Mouse (Mus musculus): ENCODE results near the gene Ccdc114. TPM values are rescaled to one million over a fixed set of nuclear protein-coding genes. Genes with fewer than 3 reads are reported as not detected.

Ccdc114 gene
- polyA plus RNA-seq, 1 experiment from 2014 or later = 6.3 TPM

GRCm38 (mm10) chr7:45902481-45903002 is 21.3 kb upstream of the Ccdc114 start:
- peaks cover 11% of the 10 kb centered on the region for H3K4me1 ChIP-seq
- no peaks in the 10 kb centered on the region for H3K27me3 ChIP-seq (ENCODE audit: low read depth, poor library complexity, severe bottlenecking)
- no peaks in the 10 kb centered on the region for H3K9me3 ChIP-seq (replicated peaks)
- H3K4me3 ChIP-seq = no peak overlapping the region
- WGBS = 78% methylated on average over 12 of the region's 12 CpGs
- DNase-seq (ENCODE audit: low spot score) = peak; percentile 53
- no peak overlapping the region for H3K27ac ChIP-seq
- H3K36me3 ChIP-seq = no peaks in the 10 kb centered on the region

GRCm38 (mm10) chr7:45906622-45907021 is 17.2 kb upstream of the Ccdc114 start:
- no peaks in the 10 kb centered on the region for H3K27me3 ChIP-seq (ENCODE audit: low read depth, poor library complexity, severe bottlenecking)
- WGBS = 87% methylated on average over 9 of the region's 9 CpGs
- H3K36me3 ChIP-seq = peaks cover 31% of the 10 kb centered on the region
- H3K4me3 ChIP-seq = no peak overlapping the region
- DNase-seq (ENCODE audit: low spot score) = no peak
- H3K27ac ChIP-seq = no peak overlapping the region
- H3K9me3 ChIP-seq (replicated peaks) = no peaks in the 10 kb centered on the region
- H3K4me1 ChIP-seq = peaks cover 4% of the 10 kb centered on the region; the same call in 1 of the 2 replicates

DNA sequence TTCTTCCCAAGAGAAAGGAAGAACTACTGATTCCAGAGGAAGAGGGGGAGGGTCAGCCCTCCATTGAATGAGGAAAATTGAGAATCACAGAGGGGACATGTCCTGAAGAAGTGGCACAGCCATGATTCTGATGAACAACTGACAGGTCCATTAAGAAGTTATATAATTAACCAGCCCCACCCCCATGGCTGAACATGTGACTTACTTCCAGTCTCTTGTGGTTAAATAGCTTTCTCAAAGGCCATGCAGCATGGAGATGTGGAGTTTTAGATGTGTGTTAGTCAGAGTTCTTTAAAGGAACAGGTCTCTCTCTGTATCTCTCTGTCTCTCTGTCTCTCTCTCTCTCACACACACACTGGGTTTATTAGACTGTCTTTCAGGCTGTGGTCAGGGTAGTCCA is 15.5 kb upstream of the Ccdc114 start:
- no peak overlapping the region for H3K4me3 ChIP-seq
- H3K27me3 ChIP-seq (ENCODE audit: low read depth, poor library complexity, severe bottlenecking) = no peaks in the 10 kb centered on the region
- peaks cover 35% of the 10 kb centered on the region for H3K36me3 ChIP-seq
- no peak overlapping the region for H3K27ac ChIP-seq
- H3K9me3 ChIP-seq (replicated peaks) = no peaks in the 10 kb centered on the region
- no peak for DNase-seq (ENCODE audit: low spot score)
- H3K4me1 ChIP-seq = no peaks in the 10 kb centered on the region

- DNase-seq (ENCODE audit: low spot score) = no peak
- Histone ChIP-seq H3K4me1 (0 out of 2 replicates have a peak, but pooled peaks cover 3% of the 10 kb centered on the region), H3K36me3 (peaks cover 39% of the 10 kb centered on the region), H3K27ac (0 out of 2 replicates have a peak overlapping the region, but pooled peaks have one; percentile 23), H3K4me3 (no peak overlapping the region), H3K9me3 (replicated peaks) (no peaks in the 10 kb centered on the region), H3K27me3 (ENCODE audit: low read depth, poor library complexity, severe bottlenecking) (no peaks in the 10 kb centered on the region)
- 93% methylated on average over 16 of the region's 16 CpGs for WGBS
Observed at GRCm38 (mm10) chr7:45909145-45909544, 14.7 kb upstream of the Ccdc114 start.

GRCm38 (mm10) chr7:45914067-45914466 is 9.8 kb upstream of the Ccdc114 start:
- Histone ChIP-seq H3K27ac (peak overlapping the region; percentile 57; the same call in 1 of the 2 replicates), H3K4me1 (peaks cover 42% of the 10 kb centered on the region)
- 88% methylated on average over 6 of the region's 6 CpGs for WGBS

DNA sequence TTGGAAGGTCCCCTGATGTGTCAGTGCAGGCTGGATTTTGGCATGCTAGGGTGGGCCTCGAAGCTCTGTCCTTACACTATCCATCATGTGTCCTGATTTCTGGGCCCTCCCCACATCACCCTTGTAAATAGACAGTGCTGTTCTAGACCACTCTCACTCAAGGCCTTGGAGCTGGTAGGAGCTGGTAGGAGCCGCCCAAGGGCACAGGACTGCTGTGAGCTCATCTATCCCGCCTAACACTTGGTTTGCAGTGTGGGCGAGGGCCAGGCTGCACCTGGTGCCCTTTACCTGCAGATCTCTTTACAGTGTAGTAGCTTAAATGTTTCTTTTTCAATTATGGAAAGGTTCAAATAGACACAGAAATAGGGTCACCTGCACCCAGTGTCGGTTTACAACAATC is 8.9 kb upstream of the Ccdc114 start:
- DNase-seq (ENCODE audit: low spot score) = no peak
- H3K4me1 ChIP-seq = peaks cover 48% of the 10 kb centered on the region
- WGBS = 84% methylated on average over 5 of the region's 5 CpGs
- peak overlapping the region; percentile 57; the same call in 1 of the 2 replicates for H3K27ac ChIP-seq
- no peaks in the 10 kb centered on the region for H3K9me3 ChIP-seq (replicated peaks)
- peaks cover 21% of the 10 kb centered on the region for H3K36me3 ChIP-seq
- no peak overlapping the region for H3K4me3 ChIP-seq
- no peaks in the 10 kb centered on the region for H3K27me3 ChIP-seq (ENCODE audit: low read depth, poor library complexity, severe bottlenecking)

More at GRCm38 (mm10) chr7:45914067-45914466, 9.8 kb upstream of the Ccdc114 start:
- DNase-seq (ENCODE audit: low spot score) = no peak
- Histone ChIP-seq H3K36me3 (peaks cover 31% of the 10 kb centered on the region), H3K9me3 (replicated peaks) (no peaks in the 10 kb centered on the region), H3K4me3 (no peak overlapping the region), H3K27me3 (ENCODE audit: low read depth, poor library complexity, severe bottlenecking) (no peaks in the 10 kb centered on the region)

GRCm38 (mm10) chr7:45916056-45917003 is 7.5 kb upstream of the Ccdc114 start:
- Histone ChIP-seq H3K27ac (peak overlapping the region; percentile 85), H3K36me3 (peaks cover 8% of the 10 kb centered on the region), H3K9me3 (replicated peaks) (no peaks in the 10 kb centered on the region), H3K4me1 (peaks cover 61% of the 10 kb centered on the region), H3K4me3 (peak overlapping the region; percentile 41), H3K27me3 (ENCODE audit: low read depth, poor library complexity, severe bottlenecking) (no peaks in the 10 kb centered on the region)
- whole genome bisulfite sequencing = 37% methylated on average over 26 of the region's 26 CpGs
- peak; percentile 76 for DNase-seq (ENCODE audit: low spot score)

- peaks cover 67% of the 10 kb centered on the region for H3K4me1 ChIP-seq
- peak overlapping the region; percentile 85 for H3K27ac ChIP-seq
- no peaks in the 10 kb centered on the region for H3K27me3 ChIP-seq (ENCODE audit: low read depth, poor library complexity, severe bottlenecking)
- no peak for DNase-seq (ENCODE audit: low spot score)
- WGBS = 24% methylated on average over 13 of the region's 13 CpGs
- H3K36me3 ChIP-seq = peaks cover 8% of the 10 kb centered on the region
- no peaks in the 10 kb centered on the region for H3K9me3 ChIP-seq (replicated peaks)
- peak overlapping the region; percentile 41 for H3K4me3 ChIP-seq
Observed at GRCm38 (mm10) chr7:45917004-45917704, 6.7 kb upstream of the Ccdc114 start.

- H3K4me1 ChIP-seq = peaks cover 74% of the 10 kb centered on the region
- 91% methylated on average over 15 of the region's 15 CpGs for WGBS
Observed at GRCm38 (mm10) chr7:45917926-45918325, 5.9 kb upstream of the Ccdc114 start.

DNA sequence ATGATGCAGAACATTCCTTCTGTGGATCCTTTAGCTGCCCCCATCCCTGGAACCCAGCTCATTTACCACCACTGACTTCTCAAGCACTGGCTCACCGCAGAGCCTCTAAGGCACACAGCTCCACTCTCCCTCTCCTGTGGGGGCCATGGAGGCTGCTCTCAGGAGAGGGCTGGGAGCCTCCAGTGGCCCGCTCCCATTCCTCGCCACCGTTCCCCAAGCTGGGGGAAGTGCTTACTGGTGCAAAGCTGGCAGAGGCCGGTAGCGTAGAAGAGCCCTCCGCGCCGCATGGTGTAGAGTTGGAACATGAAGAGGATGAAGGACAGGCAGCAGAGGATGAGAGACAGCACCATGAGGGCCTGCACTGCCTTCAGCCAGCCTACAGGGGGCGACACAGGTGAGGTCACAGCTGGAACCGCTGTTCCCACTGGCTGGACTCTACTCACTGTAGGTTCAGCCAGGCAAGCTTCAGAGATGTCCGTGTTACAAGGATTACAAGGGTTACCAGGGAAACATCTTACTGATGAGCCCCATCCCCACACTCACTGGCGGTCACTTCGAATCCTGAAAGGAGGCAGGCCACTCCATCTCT is 4.7 kb upstream of the Ccdc114 start:
- Histone ChIP-seq H3K4me3 (no peak overlapping the region), H3K36me3 (no peaks in the 10 kb centered on the region; the same call in 1 of the 2 replicates), H3K4me1 (peaks cover 83% of the 10 kb centered on the region), H3K27ac (peak overlapping the region; percentile 70), H3K27me3 (ENCODE audit: low read depth, poor library complexity, severe bottlenecking) (no peaks in the 10 kb centered on the region), H3K9me3 (replicated peaks) (no peaks in the 10 kb centered on the region)
- DNase-seq (ENCODE audit: low spot score) = no peak
- WGBS = 71% methylated on average over 14 of the region's 14 CpGs

More at GRCm38 (mm10) chr7:45917926-45918325, 5.9 kb upstream of the Ccdc114 start:
- H3K9me3 ChIP-seq (replicated peaks) = no peaks in the 10 kb centered on the region
- H3K4me3 ChIP-seq = peak overlapping the region; percentile 41
- no peak for DNase-seq (ENCODE audit: low spot score)
- H3K36me3 ChIP-seq = peaks cover 8% of the 10 kb centered on the region
- peak overlapping the region; percentile 85 for H3K27ac ChIP-seq
- H3K27me3 ChIP-seq (ENCODE audit: low read depth, poor library complexity, severe bottlenecking) = no peaks in the 10 kb centered on the region

GRCm38 (mm10) chr7:45919761-45920160 is 4.1 kb upstream of the Ccdc114 start:
- peak overlapping the region; percentile 77 for H3K27ac ChIP-seq
- 69% methylated on average over 4 of the region's 4 CpGs for WGBS

GRCm38 (mm10) chr7:45920583-45921241 is 3.2 kb upstream of the Ccdc114 start:
- 44% methylated on average over 9 of the region's 9 CpGs for WGBS
- Histone ChIP-seq H3K4me1 (peaks cover 78% of the 10 kb centered on the region), H3K9me3 (replicated peaks) (no peaks in the 10 kb centered on the region), H3K27ac (peak overlapping the region; percentile 77), H3K27me3 (ENCODE audit: low read depth, poor library complexity, severe bottlenecking) (no peaks in the 10 kb centered on the region), H3K36me3 (no peaks in the 10 kb centered on the region; the same call in 1 of the 2 replicates), H3K4me3 (peak overlapping the region; percentile 36)
- DNase-seq (ENCODE audit: low spot score) = no peak

More at GRCm38 (mm10) chr7:45919761-45920160, 4.1 kb upstream of the Ccdc114 start:
- Histone ChIP-seq H3K27me3 (ENCODE audit: low read depth, poor library complexity, severe bottlenecking) (no peaks in the 10 kb centered on the region), H3K36me3 (no peaks in the 10 kb centered on the region; the same call in 1 of the 2 replicates), H3K4me1 (peaks cover 83% of the 10 kb centered on the region), H3K4me3 (peak overlapping the region; percentile 36; the same call in 1 of the 2 replicates), H3K9me3 (replicated peaks) (no peaks in the 10 kb centered on the region)
- DNase-seq (ENCODE audit: low spot score) = no peak

Data from limb, embryonic 10.5 days (tissue).